Mouse (Mus musculus) midbrain, embryonic 13.5 days (tissue): ENCODE data around the gene Gm28845. TPM values are rescaled to one million over a fixed set of nuclear protein-coding genes. Genes with fewer than 3 reads are reported as not detected.
A peak's percentile ranks its signal among the peaks of the same experiment; 100 is the strongest.
"Not testable (repeated sequence)": the region's sequence is repeated elsewhere in the genome, so short reads cannot be mapped to it uniquely, and the experiment has no call there.

Experiments used
- ATAC-seq: fragments of 200-750 bp; cut with Nextera tagmentation; 2 replicates; pipeline ENCODE4 v1.8.0; 2017; ENCODE audit warnings: mild to moderate bottlenecking, moderate TSS enrichment, moderate library complexity
- H3K27ac ChIP-seq: fragments of 300-500 bp; sonication (generic); 2 replicates; pipeline ENCODE4 v1.5.1; 2015; ENCODE audit warnings: inconsistent platforms, mild to moderate bottlenecking, moderate library complexity
- H3K27me3 ChIP-seq: fragments of 300-500 bp; sonication (generic); 2 replicates; pipeline ENCODE4 v1.6.1; 2015; ENCODE audit warnings: mild to moderate bottlenecking, inconsistent platforms
- H3K36me3 ChIP-seq: fragments of 300-500 bp; sonication (generic); 2 replicates; pipeline ENCODE4 v1.6.1; 2015; ENCODE audit warnings: mild to moderate bottlenecking, inconsistent platforms
- H3K4me1 ChIP-seq: fragments of 300-500 bp; sonication (generic); replicated peaks from 2 replicates; pipeline ENCODE4 v1.6.1; 2015; ENCODE audit warnings: inconsistent platforms
- H3K4me2 ChIP-seq: fragments of 300-500 bp; sonication (generic); replicated peaks from 2 replicates; pipeline ENCODE4 v1.6.1; 2015; ENCODE audit warnings: moderate library complexity, mild to moderate bottlenecking, inconsistent platforms
- H3K4me3 ChIP-seq: fragments of 300-500 bp; sonication (generic); replicated peaks from 2 replicates; pipeline ENCODE4 v1.5.1; 2015; ENCODE audit warnings: mild to moderate bottlenecking, inconsistent platforms
- H3K9ac ChIP-seq: fragments of 300-500 bp; sonication (generic); replicated peaks from 2 replicates; pipeline ENCODE4 v1.6.1; 2015; ENCODE audit warnings: mild to moderate bottlenecking, inconsistent platforms
- H3K9me3 ChIP-seq: fragments of 300-500 bp; sonication (generic); 2 replicates; pipeline ENCODE4 v1.6.1; 2016; ENCODE audit warnings: mild to moderate bottlenecking, inconsistent platforms
- WGBS: fragments of 180-500 bp; shearing (Covaris S2); methylation state at CpG from one replicate; pipeline ENCODE4 v1.1.7; 2015; 5-methylcytosine and 5-hydroxymethylcytosine counted together
- polyA plus RNA-seq: library from polyadenylated mRNA; unstranded; fragments of >200 nt; fragmentation: Nextera tagmentation; extraction: Ambion mirVana; gene quantifications from 2 replicates; pipeline ENCODE4 v1.2.1, GENCODE M21; 2015

The Gm28845 gene
- polyA plus RNA-seq, 1 experiment from 2014 or later, result not detected

GRCm38 (mm10) chr1:65091566-65091965, 27.8 kb downstream of the Gm28845 start:
- ATAC-seq, result no peak
- no peaks in the 10 kb centered on the region for H3K9me3 ChIP-seq
- no peaks in the 10 kb centered on the region for H3K36me3 ChIP-seq
- no peaks in the 10 kb centered on the region for H3K27me3 ChIP-seq
- H3K27ac ChIP-seq, result no peak overlapping the region
- no peaks in the 10 kb centered on the region for H3K4me1 ChIP-seq
- no peak overlapping the region for H3K9ac ChIP-seq
- H3K4me3 ChIP-seq, result no peak overlapping the region
- no peak overlapping the region for H3K4me2 ChIP-seq
- WGBS, result 91% methylated on average over 3 of the region's 3 CpGs

DNA sequence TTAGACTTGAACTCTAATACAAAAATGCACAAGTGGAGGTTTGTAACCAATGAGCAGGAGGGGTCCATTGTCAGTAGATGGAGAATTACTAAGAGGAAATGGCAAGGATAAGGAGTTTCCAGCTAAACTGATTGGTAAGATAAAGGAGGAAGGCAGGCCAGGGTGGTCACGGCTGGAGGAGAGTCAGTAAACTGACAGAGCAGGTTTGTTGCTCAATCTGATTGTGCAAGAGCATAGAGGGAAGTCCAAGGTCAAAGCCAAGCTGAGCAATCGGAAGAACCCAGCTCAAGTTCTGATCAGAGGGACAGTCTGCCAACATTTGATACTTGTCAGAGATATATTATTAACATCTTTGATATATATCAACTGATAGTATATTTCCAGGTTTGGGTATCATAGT, 29.0 kb downstream of the Gm28845 start:
- H3K36me3 ChIP-seq, result no peaks in the 10 kb centered on the region
- no peak overlapping the region for H3K4me3 ChIP-seq
- H3K9ac ChIP-seq, result no peak overlapping the region
- no peaks in the 10 kb centered on the region for H3K9me3 ChIP-seq
- no peaks in the 10 kb centered on the region for H3K27me3 ChIP-seq
- H3K27ac ChIP-seq, result no peak overlapping the region
- H3K4me1 ChIP-seq, result no peaks in the 10 kb centered on the region
- ATAC-seq, result no peak
- WGBS, result 74% methylated on average over 2 of the region's 2 CpGs
- H3K4me2 ChIP-seq, result no peak overlapping the region

DNA sequence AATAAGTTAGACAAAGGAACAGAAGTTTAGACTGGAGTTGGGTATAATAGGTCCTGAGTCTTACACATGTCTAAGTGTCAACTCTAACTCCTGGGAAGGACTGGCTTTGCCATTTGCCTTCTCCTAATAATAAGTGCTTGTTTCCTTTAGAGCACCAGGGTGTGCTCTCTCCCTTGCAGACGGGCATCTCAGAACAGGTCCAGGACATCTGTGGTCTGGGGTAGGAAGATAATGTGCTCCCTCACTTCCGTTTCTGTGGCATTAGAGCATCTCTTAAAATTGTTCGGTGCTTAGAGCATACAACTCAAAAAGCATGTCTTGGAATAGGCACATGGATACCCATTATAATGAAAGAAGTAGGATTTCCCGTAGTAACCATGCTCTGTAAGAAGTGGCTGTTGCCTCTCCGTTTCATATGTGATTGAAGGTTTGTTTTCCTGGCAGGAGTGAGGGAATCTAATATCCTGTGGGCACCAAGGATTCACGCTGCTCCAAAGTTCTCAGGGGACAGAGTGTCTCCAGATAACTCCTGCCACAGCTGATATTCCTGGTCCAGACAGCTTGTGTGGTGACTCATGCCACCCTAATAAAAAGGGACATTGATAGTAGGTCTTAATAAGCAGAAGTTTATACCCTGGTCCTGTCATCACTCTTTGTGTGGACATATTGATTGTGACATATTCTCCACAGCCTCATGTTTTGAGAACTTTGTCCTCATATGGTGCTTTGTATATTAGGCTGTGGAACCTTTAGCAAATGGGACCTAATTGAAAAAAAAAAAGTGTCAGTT, 30.6 kb downstream of the Gm28845 start:
- Histone ChIP-seq H3K36me3 (no peaks in the 10 kb centered on the region), H3K27me3 (no peaks in the 10 kb centered on the region), H3K4me3 (no peak overlapping the region), H3K9ac (no peak overlapping the region), H3K4me1 (no peaks in the 10 kb centered on the region), H3K27ac (no peak overlapping the region), H3K4me2 (no peak overlapping the region), H3K9me3 (no peaks in the 10 kb centered on the region)
- 84% methylated on average over 6 of the region's 6 CpGs for WGBS
- no peak for ATAC-seq

DNA sequence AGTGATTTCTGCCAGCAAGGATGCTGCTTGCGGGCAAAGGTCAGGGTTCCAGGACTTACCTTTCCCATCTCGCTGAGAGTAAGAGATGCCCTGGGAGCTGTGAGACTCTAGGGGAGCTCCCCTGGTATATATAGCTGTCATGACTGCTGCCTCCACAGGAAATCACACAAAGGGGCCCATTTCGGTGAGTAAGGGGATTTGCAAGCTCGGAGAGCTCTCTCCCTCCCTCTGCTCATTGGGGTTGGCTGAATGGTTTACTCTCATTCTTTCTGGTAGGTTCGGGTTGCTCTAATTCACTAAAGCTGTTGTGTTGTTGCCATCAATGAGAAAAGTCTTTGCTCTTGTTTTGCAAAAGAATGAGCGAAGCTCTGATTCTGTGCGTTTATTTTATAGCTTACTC, 37.2 kb downstream of the Gm28845 start, which contains the start of gene Crygb:
Crygb (minus strand) TSS at position 101 of the 400 bp plus-strand sequence.
- H3K4me2 ChIP-seq, result peak within 1 kb of the TSS; percentile 23; the same call in 1 of the 2 replicates
- H3K9me3 ChIP-seq, result no peaks in the 10 kb centered on the region
- 26% methylated on average over 7 of the region's 7 CpGs for WGBS
- H3K27me3 ChIP-seq, result no peaks in the 10 kb centered on the region
- no peak within 1 kb of the TSS for H3K4me3 ChIP-seq
- no peak within 1 kb of the TSS for H3K9ac ChIP-seq
- no peaks in the 10 kb centered on the region for H3K4me1 ChIP-seq
- ATAC-seq, result no peak
- H3K36me3 ChIP-seq, result no peaks in the 10 kb centered on the region
- no peak within 1 kb of the TSS for H3K27ac ChIP-seq

GRCm38 (mm10) chr1:65075607-65076006, 43.8 kb downstream of the Gm28845 start:
- no peak overlapping the region for H3K4me2 ChIP-seq

GRCm38 (mm10) chr1:65073589-65073988, 45.8 kb downstream of the Gm28845 start, which contains the start of gene Crygc:
Crygc (minus strand) TSS chr1:65073689.
- Histone ChIP-seq H3K27me3 (no peaks in the 10 kb centered on the region), H3K27ac (no peak within 1 kb of the TSS), H3K9me3 (no peaks in the 10 kb centered on the region), H3K4me3 (no peak within 1 kb of the TSS), H3K36me3 (no peaks in the 10 kb centered on the region), H3K4me1 (no peaks in the 10 kb centered on the region), H3K4me2 (no peak within 1 kb of the TSS), H3K9ac (no peak within 1 kb of the TSS)
- ATAC-seq, result no peak
- 55% methylated on average over 6 of the region's 6 CpGs for WGBS

More at GRCm38 (mm10) chr1:65075607-65076006, 43.8 kb downstream of the Gm28845 start:
- no peaks in the 10 kb centered on the region for H3K36me3 ChIP-seq
- no peak for ATAC-seq
- H3K9me3 ChIP-seq, result no peaks in the 10 kb centered on the region
- no peaks in the 10 kb centered on the region for H3K4me1 ChIP-seq
- H3K27ac ChIP-seq, result no peak overlapping the region
- no peak overlapping the region for H3K9ac ChIP-seq
- H3K27me3 ChIP-seq, result no peaks in the 10 kb centered on the region
- WGBS, result 20% methylated on average over 5 of the region's 5 CpGs
- H3K4me3 ChIP-seq, result no peak overlapping the region

DNA sequence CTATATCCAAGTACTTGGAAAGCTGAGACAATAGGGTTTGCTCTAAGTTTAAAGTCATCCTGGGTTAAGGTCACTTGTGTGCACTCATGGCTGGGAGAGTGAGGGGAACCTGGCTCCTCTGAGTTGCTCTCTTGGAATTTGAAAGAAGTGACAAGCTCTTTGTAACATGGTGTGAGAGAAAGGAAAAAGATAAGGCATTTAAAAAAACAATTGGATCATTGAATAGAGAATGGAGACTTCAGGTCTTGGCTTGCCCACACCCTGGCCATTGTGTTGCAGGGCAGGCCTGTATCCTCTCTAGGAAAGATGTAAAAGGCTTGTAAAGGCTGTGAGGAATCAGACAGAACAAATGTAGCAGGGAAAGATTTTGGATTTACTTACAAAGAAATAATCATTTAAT, 51.5 kb downstream of the Gm28845 start:
- H3K9me3 ChIP-seq, result no peaks in the 10 kb centered on the region
- no peaks in the 10 kb centered on the region for H3K36me3 ChIP-seq
- H3K4me2 ChIP-seq, result no peak overlapping the region
- no peak overlapping the region for H3K9ac ChIP-seq
- ATAC-seq, result no peak
- H3K4me3 ChIP-seq, result no peak overlapping the region
- no peaks in the 10 kb centered on the region for H3K4me1 ChIP-seq
- H3K27ac ChIP-seq, result no peak overlapping the region
- H3K27me3 ChIP-seq, result no peaks in the 10 kb centered on the region

- 82% methylated on average over 15 of the region's 15 CpGs for WGBS
- no peaks in the 10 kb centered on the region for H3K36me3 ChIP-seq
- no peaks in the 10 kb centered on the region for H3K27me3 ChIP-seq
- no peak overlapping the region for H3K27ac ChIP-seq
- H3K4me2 ChIP-seq, result no peak overlapping the region
- H3K4me1 ChIP-seq, result no peaks in the 10 kb centered on the region
- H3K9me3 ChIP-seq, result no peaks in the 10 kb centered on the region
- no peak for ATAC-seq
- H3K4me3 ChIP-seq, result no peak overlapping the region
- H3K9ac ChIP-seq, result no peak overlapping the region
Observed at GRCm38 (mm10) chr1:65064201-65064600, 55.2 kb downstream of the Gm28845 start.

DNA sequence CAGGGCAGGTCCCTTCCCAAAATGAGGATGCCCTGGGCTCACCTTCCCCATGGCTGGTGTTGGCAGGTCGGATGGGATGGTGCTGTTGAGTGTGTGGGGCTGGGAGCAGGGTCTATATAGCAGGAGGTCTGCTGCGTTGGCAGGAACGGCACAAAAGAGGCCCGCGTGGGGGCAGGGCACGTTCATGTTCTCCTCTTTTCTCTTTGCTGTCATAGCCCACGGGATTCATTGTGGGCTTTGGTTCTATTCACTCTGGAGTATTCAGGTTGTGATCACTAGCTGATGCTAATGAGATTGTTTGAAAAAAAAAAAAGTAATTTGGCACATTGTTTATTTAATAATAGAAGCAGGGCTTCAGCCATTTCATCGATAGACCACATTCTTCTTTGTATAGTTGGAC, 56.0 kb downstream of the Gm28845 start, which contains the start of gene Crygd:
Crygd (minus strand) TSS at position 101 of the 400 bp plus-strand sequence.
- WGBS, result 63% methylated on average over 8 of the region's 8 CpGs
- Histone ChIP-seq H3K9me3 (no peaks in the 10 kb centered on the region), H3K9ac (no peak within 1 kb of the TSS), H3K27ac (no peak within 1 kb of the TSS), H3K4me1 (no peaks in the 10 kb centered on the region), H3K4me3 (no peak within 1 kb of the TSS), H3K27me3 (no peaks in the 10 kb centered on the region), H3K36me3 (no peaks in the 10 kb centered on the region), H3K4me2 (no peak within 1 kb of the TSS)
- ATAC-seq, result no peak

GRCm38 (mm10) chr1:65052140-65052539, 67.2 kb downstream of the Gm28845 start:
- WGBS, result 37% methylated on average over 2 of the region's 2 CpGs
- no peak for ATAC-seq

GRCm38 (mm10) chr1:65051696-65052095, 67.7 kb downstream of the Gm28845 start:
- H3K27ac ChIP-seq, result no peak overlapping the region
- H3K4me2 ChIP-seq, result no peak overlapping the region
- no peaks in the 10 kb centered on the region for H3K36me3 ChIP-seq
- WGBS, result 64% methylated on average over 7 of the region's 7 CpGs
- H3K4me3 ChIP-seq, result no peak overlapping the region
- ATAC-seq, result no peak
- H3K9me3 ChIP-seq, result no peaks in the 10 kb centered on the region
- H3K9ac ChIP-seq, result no peak overlapping the region
- no peaks in the 10 kb centered on the region for H3K27me3 ChIP-seq
- 0 out of 2 replicates have a peak, but pooled peaks cover 3% of the 10 kb centered on the region for H3K4me1 ChIP-seq

More at GRCm38 (mm10) chr1:65052140-65052539, 67.2 kb downstream of the Gm28845 start:
- no peak overlapping the region for H3K27ac ChIP-seq
- H3K4me3 ChIP-seq, result no peak overlapping the region
- H3K9ac ChIP-seq, result no peak overlapping the region
- H3K4me1 ChIP-seq, result 0 out of 2 replicates have a peak, but pooled peaks cover 3% of the 10 kb centered on the region
- no peaks in the 10 kb centered on the region for H3K36me3 ChIP-seq
- no peak overlapping the region for H3K4me2 ChIP-seq
- H3K27me3 ChIP-seq, result no peaks in the 10 kb centered on the region
- no peaks in the 10 kb centered on the region for H3K9me3 ChIP-seq

GRCm38 (mm10) chr1:65050952-65051351, 68.4 kb downstream of the Gm28845 start, which contains the start of gene Cryge:
Cryge (minus strand) TSS chr1:65051149.
- H3K36me3 ChIP-seq, H3K9me3 ChIP-seq, H3K27me3 ChIP-seq, ATAC-seq, H3K27ac ChIP-seq, H3K4me3 ChIP-seq, H3K4me2 ChIP-seq, H3K9ac ChIP-seq, H3K4me1 ChIP-seq: not testable (repeated sequence)
- 65% methylated on average over 12 of the region's 12 CpGs for WGBS
